Mouse (Mus musculus) neural tube, embryonic 11.5 days (tissue): ENCODE results near the gene D630023F18Rik. TPM values are rescaled to one million over a fixed set of nuclear protein-coding genes. Genes with fewer than 3 reads are reported as not detected.

Source experiments
- ATAC-seq: fragments of 200-750 bp; cut with Nextera tagmentation; 2 replicates; pipeline ENCODE4 v1.8.0; 2017; ENCODE audit warnings: moderate number of reproducible peaks, mild to moderate bottlenecking, moderate TSS enrichment, moderate library complexity; ENCODE audit not compliant: insufficient read depth, low FRiP score, low TSS enrichment
- DNase-seq: peaks from one replicate; pipeline ENCODE4 v3.0.0-alpha.2; 2015; ENCODE audit warnings: low spot score
- H3K27ac ChIP-seq: fragments of 300-500 bp; sonication (generic); 2 replicates; pipeline ENCODE4 v1.5.1; 2014; ENCODE audit warnings: low read depth, mild to moderate bottlenecking, low read length
- H3K27me3 ChIP-seq: fragments of 300-500 bp; sonication (generic); 2 replicates; pipeline ENCODE4 v1.6.1; 2014; ENCODE audit warnings: mild to moderate bottlenecking, low read length, mixed read lengths; ENCODE audit not compliant: control insufficient read depth, insufficient read depth
- H3K36me3 ChIP-seq: fragments of 300-500 bp; sonication (generic); 2 replicates; pipeline ENCODE4 v1.6.1; 2014; ENCODE audit warnings: mild to moderate bottlenecking, low read length, moderate library complexity, mixed read lengths; ENCODE audit not compliant: control insufficient read depth, insufficient read depth
- H3K4me1 ChIP-seq: fragments of 300-500 bp; sonication (generic); 2 replicates; pipeline ENCODE4 v1.6.1; 2014; ENCODE audit warnings: low read length, mixed read lengths; ENCODE audit not compliant: control insufficient read depth, insufficient read depth
- H3K4me2 ChIP-seq: fragments of 300-500 bp; sonication (generic); 2 replicates; pipeline ENCODE4 v1.6.1; 2014; ENCODE audit warnings: low read depth, mild to moderate bottlenecking, moderate library complexity
- H3K4me3 ChIP-seq: fragments of 300-500 bp; sonication (generic); 2 replicates; pipeline ENCODE4 v1.5.1; 2014; ENCODE audit warnings: low read depth, low read length
- H3K9ac ChIP-seq: fragments of 300-500 bp; sonication (generic); 2 replicates; pipeline ENCODE4 v1.6.1; 2014; ENCODE audit warnings: mild to moderate bottlenecking, low read length
- H3K9me3 ChIP-seq: fragments of 300-500 bp; sonication (generic); 2 replicates; pipeline ENCODE4 v1.6.1; 2016; ENCODE audit warnings: low read length; ENCODE audit not compliant: control insufficient read depth
- WGBS: fragments of 180-500 bp; shearing (Covaris S2); extraction: QIAGEN DNeasy Blood & Tissue Kit; methylation state at CpG from one replicate; pipeline ENCODE4 v1.1.7; 2014; 5-methylcytosine and 5-hydroxymethylcytosine counted together
- polyA plus RNA-seq: library from polyadenylated mRNA; unstranded; fragments of >200 nt; fragmentation: Nextera tagmentation; extraction: Ambion mirVana; gene quantifications from 2 replicates; pipeline ENCODE4 v1.2.1, GENCODE M21; 2014

D630023F18Rik gene
- polyA plus RNA-seq, 1 experiment from 2014 or later = not detected

- H3K27me3 ChIP-seq = no peaks in the 10 kb centered on the region
- H3K4me2 ChIP-seq = no peak overlapping the region
- no peak overlapping the region for H3K9ac ChIP-seq
- 82% methylated on average over 8 of the region's 8 CpGs for WGBS
- DNase-seq = no peak
- no peaks in the 10 kb centered on the region for H3K9me3 ChIP-seq
- no peaks in the 10 kb centered on the region for H3K36me3 ChIP-seq
- no peaks in the 10 kb centered on the region for H3K4me1 ChIP-seq
- ATAC-seq = no peak
- no peak overlapping the region for H3K4me3 ChIP-seq
- no peak overlapping the region for H3K27ac ChIP-seq
Observed at GRCm38 (mm10) chr1:65118150-65118913, 4.7 kb downstream of the D630023F18Rik start.

GRCm38 (mm10) chr1:65113536-65114172 is 9.4 kb downstream of the D630023F18Rik start:
- ATAC-seq (no peak), DNase-seq (no peak)
- no peaks in the 10 kb centered on the region for H3K9me3 ChIP-seq
- no peaks in the 10 kb centered on the region for H3K27me3 ChIP-seq
- H3K4me2 ChIP-seq = no peak overlapping the region
- 86% methylated on average over 5 of the region's 5 CpGs for WGBS
- H3K4me1 ChIP-seq = no peaks in the 10 kb centered on the region
- H3K9ac ChIP-seq = no peak overlapping the region
- no peak overlapping the region for H3K27ac ChIP-seq
- no peaks in the 10 kb centered on the region for H3K36me3 ChIP-seq
- no peak overlapping the region for H3K4me3 ChIP-seq

GRCm38 (mm10) chr1:65112807-65113196 is 10.2 kb downstream of the D630023F18Rik start:
- H3K27me3 ChIP-seq = no peaks in the 10 kb centered on the region
- no peaks in the 10 kb centered on the region for H3K36me3 ChIP-seq
- no peak for DNase-seq
- H3K4me1 ChIP-seq = no peaks in the 10 kb centered on the region
- no peaks in the 10 kb centered on the region for H3K9me3 ChIP-seq
- H3K27ac ChIP-seq = no peak overlapping the region
- H3K4me2 ChIP-seq = peak overlapping the region; percentile 15; the same call in 1 of the 2 replicates
- ATAC-seq = no peak
- WGBS = 63% methylated on average over 14 of the region's 14 CpGs
- H3K9ac ChIP-seq = no peak overlapping the region
- H3K4me3 ChIP-seq = no peak overlapping the region

GRCm38 (mm10) chr1:65112031-65112806 is 10.8 kb downstream of the D630023F18Rik start:
- Histone ChIP-seq H3K27me3 (no peaks in the 10 kb centered on the region), H3K9me3 (no peaks in the 10 kb centered on the region), H3K4me2 (peak overlapping the region; percentile 15; the same call in 1 of the 2 replicates), H3K4me3 (no peak overlapping the region), H3K4me1 (no peaks in the 10 kb centered on the region), H3K36me3 (no peaks in the 10 kb centered on the region), H3K9ac (no peak overlapping the region), H3K27ac (no peak overlapping the region)
- DNase-seq (peak; percentile 82), ATAC-seq (no peak)
- 16% methylated on average over 8 of the region's 8 CpGs for WGBS

- Histone ChIP-seq H3K27me3 (no peaks in the 10 kb centered on the region), H3K27ac (no peak overlapping the region), H3K4me3 (no peak overlapping the region), H3K9ac (no peak overlapping the region), H3K36me3 (no peaks in the 10 kb centered on the region), H3K4me1 (no peaks in the 10 kb centered on the region), H3K9me3 (no peaks in the 10 kb centered on the region), H3K4me2 (no peak overlapping the region)
- 78% methylated on average over 25 of the region's 25 CpGs for WGBS
- ATAC-seq (no peak), DNase-seq (peak; percentile 16)
Observed at GRCm38 (mm10) chr1:65109756-65110435, 13.1 kb downstream of the D630023F18Rik start.

GRCm38 (mm10) chr1:65109196-65109595 is 13.8 kb downstream of the D630023F18Rik start:
- Histone ChIP-seq H3K4me2 (no peak overlapping the region), H3K9me3 (no peaks in the 10 kb centered on the region), H3K27me3 (no peaks in the 10 kb centered on the region), H3K9ac (no peak overlapping the region), H3K4me3 (no peak overlapping the region), H3K36me3 (no peaks in the 10 kb centered on the region), H3K27ac (no peak overlapping the region), H3K4me1 (no peaks in the 10 kb centered on the region)
- no peak for ATAC-seq
- DNase-seq = no peak
- 94% methylated on average over 8 of the region's 8 CpGs for WGBS

- H3K9ac ChIP-seq = no peak overlapping the region
- no peak overlapping the region for H3K27ac ChIP-seq
- ATAC-seq = no peak
- H3K4me2 ChIP-seq = no peak overlapping the region
- DNase-seq = no peak
- no peaks in the 10 kb centered on the region for H3K27me3 ChIP-seq
- H3K9me3 ChIP-seq = no peaks in the 10 kb centered on the region
- no peaks in the 10 kb centered on the region for H3K4me1 ChIP-seq
- 87% methylated on average over 10 of the region's 10 CpGs for WGBS
- no peaks in the 10 kb centered on the region for H3K36me3 ChIP-seq
- no peak overlapping the region for H3K4me3 ChIP-seq
Observed at GRCm38 (mm10) chr1:65107654-65108279, 15.2 kb downstream of the D630023F18Rik start.

GRCm38 (mm10) chr1:65103273-65103672 is 19.7 kb downstream of the D630023F18Rik start, which contains the start of gene Cryga:
Gene Cryga, minus strand, starts transcription at chr1:65103373.
- Histone ChIP-seq H3K4me3 (no peak within 1 kb of the TSS), H3K9me3 (no peaks in the 10 kb centered on the region), H3K4me2 (no peak within 1 kb of the TSS), H3K27me3 (no peaks in the 10 kb centered on the region), H3K9ac (no peak within 1 kb of the TSS), H3K36me3 (no peaks in the 10 kb centered on the region), H3K27ac (no peak within 1 kb of the TSS), H3K4me1 (no peaks in the 10 kb centered on the region)
- no peak for ATAC-seq
- WGBS = 93% methylated on average over 11 of the region's 11 CpGs
- DNase-seq = no peak
